Mouse (Mus musculus) T-cell, adult 2 months (primary cell): Measurements from ENCODE around the gene 1700012A03Rik.

Experiments used
- DNase-seq: peaks from one replicate; pipeline ENCODE4 v3.0.0; 2022; ENCODE audit warnings: low spot score

Gene 1700012A03Rik

GRCm38 (mm10) chr6:32049951-32050345 is at the start of gene 1700012A03Rik:
Gene 1700012A03Rik, plus strand, starts transcription at chr6:32050246.
- no peak for DNase-seq

GRCm38 (mm10) chr6:32004228-32004627 is 45.8 kb upstream of the 1700012A03Rik start:
- no peak for DNase-seq

- DNase-seq = no peak
Measured at GRCm38 (mm10) chr6:32005914-32006313, 44.1 kb upstream of the 1700012A03Rik start.

GRCm38 (mm10) chr6:32006382-32006781 is 43.7 kb upstream of the 1700012A03Rik start:
- no peak for DNase-seq

GRCm38 (mm10) chr6:32007336-32007735 is 42.7 kb upstream of the 1700012A03Rik start:
- DNase-seq = no peak

GRCm38 (mm10) chr6:32016841-32017240 is 33.2 kb upstream of the 1700012A03Rik start:
- DNase-seq = no peak

- DNase-seq = no peak
Measured at GRCm38 (mm10) chr6:32017406-32018104, 32.5 kb upstream of the 1700012A03Rik start.

GRCm38 (mm10) chr6:32018105-32018446 is 32.0 kb upstream of the 1700012A03Rik start:
- no peak for DNase-seq

- no peak for DNase-seq
Measured at GRCm38 (mm10) chr6:32021853-32022536, 28.1 kb upstream of the 1700012A03Rik start.

GRCm38 (mm10) chr6:32022537-32022869 is 27.5 kb upstream of the 1700012A03Rik start:
- no peak for DNase-seq

GRCm38 (mm10) chr6:32028228-32029009 is 21.6 kb upstream of the 1700012A03Rik start:
- DNase-seq = no peak

GRCm38 (mm10) chr6:32034226-32034625 is 15.8 kb upstream of the 1700012A03Rik start:
- no peak for DNase-seq

GRCm38 (mm10) chr6:32045344-32045743 is 4.7 kb upstream of the 1700012A03Rik start:
- DNase-seq = no peak

- DNase-seq = no peak
Measured at GRCm38 (mm10) chr6:32049256-32049950, 643 bp upstream of the 1700012A03Rik start.

GRCm38 (mm10) chr6:32052135-32052915 is 2.3 kb downstream of the 1700012A03Rik start:
- no peak for DNase-seq

GRCm38 (mm10) chr6:32056525-32056924 is 6.5 kb downstream of the 1700012A03Rik start:
- no peak for DNase-seq

- no peak for DNase-seq
Measured at GRCm38 (mm10) chr6:32058571-32058970, 8.5 kb downstream of the 1700012A03Rik start.

- DNase-seq = no peak
Measured at GRCm38 (mm10) chr6:32060641-32061040, 10.6 kb downstream of the 1700012A03Rik start.

GRCm38 (mm10) chr6:32061266-32061665 is 11.2 kb downstream of the 1700012A03Rik start:
- DNase-seq = no peak

GRCm38 (mm10) chr6:32065789-32066510 is 15.9 kb downstream of the 1700012A03Rik start:
- no peak for DNase-seq

- no peak for DNase-seq
Measured at GRCm38 (mm10) chr6:32072161-32072560, 22.1 kb downstream of the 1700012A03Rik start.
